Mouse (Mus musculus): ENCODE data around the gene Haghl.

- TF ChIP-seq CTCF (IDR thresholded peaks at IDR 0.05; ENCODE audit: extremely low read depth, insufficient read depth, low read length) (no peak), POLR2A (IDR thresholded peaks at IDR 0.05; ENCODE audit: extremely low read depth, insufficient read depth, low read length) (no peak)
Observed at GRCm38 (mm10) chr17:25765886-25766285, 19.6 kb downstream of the Haghl start.
